Mouse (Mus musculus): ENCODE measurements around the gene Prrc2a.

Prrc2a gene

DNA sequence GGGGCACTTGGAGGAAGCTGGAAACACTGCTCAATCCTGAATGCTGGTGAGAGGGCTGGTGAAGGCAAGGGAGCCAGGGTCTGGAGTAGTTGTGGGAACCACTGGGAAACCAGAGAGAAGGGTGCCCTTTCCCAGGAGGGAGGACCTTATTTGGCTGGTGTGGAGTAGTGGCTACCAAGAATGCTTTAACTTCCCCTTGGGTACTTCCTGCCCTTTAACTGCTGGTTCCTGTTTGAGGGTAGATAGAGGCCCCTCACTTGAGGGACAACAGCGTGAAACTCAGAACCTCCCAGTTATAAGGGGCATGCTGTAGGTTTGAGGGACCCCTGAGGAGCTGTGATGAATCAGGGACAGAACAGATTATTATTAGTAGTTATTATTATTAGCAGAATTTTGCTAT is 24.5 kb upstream of the Prrc2a start:
- DNase-seq (ENCODE audit: low spot score), result no peak

DNA sequence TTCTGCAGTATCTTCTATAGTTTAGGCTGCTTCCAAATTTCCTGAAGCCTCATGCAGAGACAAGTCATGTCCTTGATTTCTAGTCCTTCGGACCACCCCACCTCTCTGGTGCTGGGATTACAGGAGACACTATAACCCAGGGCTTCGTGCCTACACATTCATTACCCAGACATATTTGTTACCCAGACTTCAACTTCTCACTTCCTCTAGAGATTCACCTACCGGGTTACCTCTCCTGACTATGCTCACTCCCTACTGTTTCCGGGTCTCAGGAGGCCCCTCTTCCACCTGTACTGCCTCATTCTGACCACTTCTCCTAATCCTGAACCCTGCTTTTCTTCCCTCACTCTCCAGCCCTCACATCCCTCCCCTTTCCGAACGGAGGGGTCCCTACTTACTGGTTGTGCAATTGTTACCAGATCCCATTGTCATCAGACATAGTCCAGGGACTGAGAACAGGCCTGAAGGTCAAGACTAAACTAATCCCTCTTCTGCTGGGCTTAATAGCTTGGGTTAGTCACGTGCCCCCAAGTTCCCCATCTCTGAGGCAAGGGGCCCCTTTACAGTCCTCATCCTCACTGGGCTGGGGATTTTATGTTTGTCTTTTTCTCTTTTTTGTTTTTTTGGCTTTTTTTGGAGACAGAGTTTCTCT is 23.4 kb upstream of the Prrc2a start, which contains the start of gene Lst1:
TSS of gene Lst1 (minus strand) at position 481 of the 652 bp plus-strand sequence.
- DNase-seq (ENCODE audit: low spot score), result no peak

GRCm38 (mm10) chr17:35187345-35187744 is 22.6 kb upstream of the Prrc2a start:
- no peak for DNase-seq (ENCODE audit: low spot score)

DNA sequence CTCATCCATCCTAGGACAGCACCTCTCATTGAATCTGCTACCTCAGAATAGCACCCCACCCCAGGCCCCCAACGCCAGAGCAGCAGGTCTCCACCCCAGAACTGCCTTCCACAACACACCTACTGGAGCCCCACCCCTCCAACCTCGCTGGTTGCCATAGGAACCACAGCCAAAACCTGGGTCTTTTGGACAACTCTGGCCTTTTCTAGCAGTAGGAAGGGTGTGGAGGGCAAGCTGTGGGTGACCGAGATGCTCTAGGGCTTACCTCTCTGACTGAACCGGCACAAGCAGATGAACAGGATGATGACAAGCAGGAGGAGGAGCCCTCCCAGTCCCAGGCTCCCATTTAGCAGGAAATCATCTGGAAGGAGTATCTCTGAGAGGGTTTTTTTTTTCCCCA is 22.0 kb upstream of the Prrc2a start:
- peak; percentile 48 for DNase-seq (ENCODE audit: low spot score)

DNA sequence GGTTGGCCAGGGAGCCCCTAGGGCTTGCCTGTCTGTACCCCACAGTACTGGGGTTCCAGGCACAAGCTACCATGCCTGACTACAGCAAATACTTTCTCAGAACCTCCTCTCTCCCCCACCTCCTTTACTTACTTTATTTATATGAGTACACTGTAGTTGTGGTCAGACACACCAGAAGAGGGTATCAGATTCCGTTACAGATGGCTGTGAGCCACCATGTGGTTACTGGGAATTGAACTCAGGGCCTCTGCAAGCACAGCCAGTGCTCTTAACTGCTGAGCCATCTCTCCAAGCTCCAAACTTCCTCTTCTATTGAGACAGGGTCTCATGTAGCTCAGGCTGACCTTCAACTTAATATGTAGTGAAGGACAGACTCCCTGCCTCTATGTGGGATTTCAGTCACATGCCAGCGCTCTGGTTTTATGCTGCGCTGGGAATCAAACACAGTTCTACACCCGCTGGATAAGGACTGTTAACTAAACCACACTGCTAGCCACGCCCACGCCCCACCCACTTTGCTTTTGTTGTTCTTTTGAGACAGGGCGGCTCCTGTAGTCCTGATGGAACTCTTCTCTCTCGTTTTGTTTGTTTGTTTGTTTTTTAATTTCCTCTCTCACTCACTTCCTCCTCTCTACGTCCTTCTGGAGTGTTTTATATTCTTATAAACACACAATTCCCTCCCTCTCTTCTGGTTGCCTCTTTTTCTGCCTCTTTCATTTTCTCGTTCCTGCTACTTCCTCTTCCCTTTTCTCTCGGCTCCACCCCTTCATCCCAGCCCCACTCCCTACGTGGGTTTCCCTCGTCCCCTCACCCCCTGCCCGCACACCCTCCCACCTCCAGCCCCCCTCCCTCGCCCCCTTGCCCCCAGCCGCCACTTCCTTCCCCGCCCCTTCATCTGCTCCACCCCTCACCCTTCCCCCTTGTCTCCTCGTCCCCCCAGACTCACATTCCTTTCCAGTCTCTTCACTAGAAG is 21.2 kb upstream of the Prrc2a start:
- peak; percentile 83 for DNase-seq (ENCODE audit: low spot score)

DNA sequence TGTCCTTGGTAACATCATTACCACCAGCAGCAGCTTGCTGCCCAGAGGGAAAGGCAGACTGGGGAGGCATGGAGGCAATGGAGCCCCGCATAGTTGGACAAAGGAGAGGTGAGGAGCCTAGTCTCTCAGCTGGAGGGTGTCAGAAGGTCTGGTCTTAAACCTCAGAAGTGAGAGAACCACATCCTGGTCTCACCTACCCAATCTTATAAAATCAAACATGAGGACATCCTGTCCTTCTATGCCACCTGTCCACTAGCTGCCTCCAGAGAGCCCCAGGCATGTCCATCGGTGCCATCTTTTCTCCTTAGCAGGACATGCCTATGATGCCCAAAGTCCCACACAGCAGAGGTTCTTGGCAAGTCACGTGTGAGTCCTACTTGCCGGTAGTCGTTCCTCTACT is 15.4 kb upstream of the Prrc2a start:
- DNase-seq (ENCODE audit: low spot score), result no peak

DNA sequence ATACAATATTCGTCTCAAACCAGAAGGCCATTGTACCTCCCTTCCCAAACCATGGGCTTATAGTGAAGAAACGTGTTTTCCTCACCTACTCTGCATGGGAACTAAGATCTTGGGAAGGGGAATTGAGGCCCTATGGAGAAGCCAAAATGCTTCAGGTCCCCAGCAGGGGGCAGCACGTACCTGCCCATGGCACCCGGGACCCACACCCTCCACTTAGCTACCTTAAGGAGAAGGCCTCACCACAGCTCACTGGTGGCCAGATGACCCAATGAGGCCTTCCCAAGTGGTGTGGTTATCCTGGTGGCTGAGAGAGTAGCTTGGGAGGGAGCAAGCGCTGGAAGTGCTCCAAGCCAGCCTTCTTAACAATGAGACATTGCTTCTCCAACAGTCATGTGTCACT is 13.8 kb upstream of the Prrc2a start:
- peak; percentile 85 for DNase-seq (ENCODE audit: low spot score)

- DNase-seq (ENCODE audit: low spot score), result no peak
Observed at GRCm38 (mm10) chr17:35175968-35176367, 11.3 kb upstream of the Prrc2a start, which contains the start of gene Aif1. TSS of gene Aif1 (minus strand) at chr17:35176068.

DNA sequence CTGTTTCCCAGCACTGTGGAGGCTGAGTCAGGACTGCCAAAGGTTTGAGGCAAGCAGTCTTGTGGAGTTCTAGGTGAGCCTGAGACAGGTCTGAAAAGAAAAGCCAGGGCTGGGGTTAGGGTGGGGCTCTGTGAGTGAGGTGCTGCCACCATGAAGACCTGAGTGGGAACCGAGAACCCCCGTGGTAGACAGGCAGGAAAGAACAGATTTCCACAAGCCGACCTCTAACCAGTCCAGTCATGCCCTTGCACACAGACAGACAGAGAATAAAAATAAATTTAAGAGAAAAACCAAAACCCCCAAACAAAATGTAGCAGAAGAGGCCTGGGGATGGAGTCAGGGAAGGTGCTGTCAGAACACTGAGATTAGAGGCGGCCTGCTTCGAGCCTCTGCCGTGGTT is 10.7 kb upstream of the Prrc2a start:
- no peak for DNase-seq (ENCODE audit: low spot score)

- DNase-seq (ENCODE audit: low spot score), result no peak
Observed at GRCm38 (mm10) chr17:35174201-35174977, 9.7 kb upstream of the Prrc2a start.

DNA sequence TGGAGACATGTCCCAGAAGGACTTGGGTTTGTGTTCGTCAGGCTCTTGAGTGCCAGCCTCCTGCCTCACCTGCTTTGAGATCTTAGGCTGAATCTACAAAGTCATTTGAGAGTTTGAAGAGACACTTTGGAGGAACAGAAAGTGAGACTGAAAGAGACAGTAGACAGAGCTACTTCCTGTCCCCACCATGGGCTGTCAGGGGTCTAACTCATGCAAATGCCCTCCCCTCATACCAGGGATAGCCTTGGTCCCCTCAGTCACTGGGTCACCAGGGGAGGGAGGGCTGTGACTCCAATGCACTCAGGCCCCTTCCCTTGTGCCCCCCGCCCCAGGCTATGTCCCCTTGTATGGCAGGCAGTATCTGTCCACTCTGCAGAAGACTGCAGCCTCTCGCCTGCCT is 8.6 kb upstream of the Prrc2a start:
- no peak for DNase-seq (ENCODE audit: low spot score)

DNA sequence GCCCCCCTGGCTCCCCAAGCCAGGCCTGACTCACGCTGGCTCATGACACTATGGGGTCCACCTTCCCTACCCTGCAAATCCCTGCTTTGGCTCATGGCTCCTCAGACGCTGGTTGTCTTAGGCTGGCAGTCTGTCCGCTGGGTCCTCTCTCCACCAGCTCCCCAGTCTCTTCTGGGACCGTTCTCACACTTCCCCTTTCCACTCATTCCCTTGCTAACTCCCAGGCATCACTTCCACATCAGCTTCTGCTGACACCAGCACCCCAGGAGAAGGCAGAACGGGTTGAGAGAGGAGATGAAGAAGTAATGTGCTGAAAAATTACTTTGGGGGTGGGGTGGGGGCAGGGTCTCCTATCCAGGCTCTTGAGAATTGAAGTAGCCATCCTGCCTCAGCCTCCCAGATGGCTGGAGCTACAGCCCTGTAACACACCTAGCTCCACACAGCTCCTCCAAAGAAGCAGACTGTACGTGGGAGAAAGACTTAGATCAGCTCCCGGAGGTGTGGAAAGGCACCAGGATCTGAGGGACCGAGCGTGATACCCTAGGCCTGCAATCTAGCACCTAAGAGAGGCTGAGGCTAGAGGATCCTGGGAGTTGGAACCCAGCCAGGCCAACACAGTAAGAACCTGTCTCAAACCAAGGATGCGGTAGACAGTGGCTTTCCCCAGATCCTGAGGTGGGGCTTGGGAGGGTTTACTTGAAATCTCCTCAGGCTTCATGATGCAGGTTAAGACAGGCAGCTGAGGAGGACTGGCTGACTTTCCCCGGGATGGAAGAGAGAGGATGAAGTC is 7.9 kb upstream of the Prrc2a start:
- DNase-seq (ENCODE audit: low spot score), result no peak

DNA sequence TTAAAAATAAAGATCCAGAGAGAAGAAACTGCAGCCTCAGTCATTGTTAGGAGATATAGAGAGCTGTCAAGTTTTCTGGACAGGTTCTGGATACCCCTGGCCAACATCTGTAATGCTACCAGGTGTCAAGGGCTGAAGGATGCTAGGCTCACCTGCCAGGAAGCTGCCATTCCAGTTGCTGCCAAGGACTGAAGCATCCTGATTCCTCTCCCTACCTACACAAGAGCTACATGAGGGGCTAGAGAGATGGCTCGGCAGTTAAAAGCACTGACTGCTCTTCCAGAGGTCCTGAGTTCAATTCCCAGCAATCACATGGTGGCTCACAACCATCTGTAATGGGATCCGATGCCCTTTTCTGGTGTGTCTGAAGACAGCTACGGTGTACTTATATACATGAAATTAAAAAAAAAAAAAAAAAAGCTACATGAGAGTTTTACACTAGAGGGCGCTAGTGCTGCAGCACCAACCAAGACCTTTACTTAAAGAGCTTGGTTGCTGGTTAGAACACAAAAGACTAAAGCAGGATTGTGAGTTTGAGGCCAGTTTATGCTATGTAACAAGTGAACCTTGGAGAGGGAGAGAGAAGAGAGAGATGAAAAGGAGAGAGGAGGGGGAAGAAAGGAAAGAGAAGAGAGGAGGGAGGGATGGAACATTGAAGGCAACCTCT is 4.0 kb upstream of the Prrc2a start:
- DNase-seq (ENCODE audit: low spot score), result peak; percentile 79

GRCm38 (mm10) chr17:35167794-35168193 is 3.1 kb upstream of the Prrc2a start:
- DNase-seq (ENCODE audit: low spot score), result no peak

DNA sequence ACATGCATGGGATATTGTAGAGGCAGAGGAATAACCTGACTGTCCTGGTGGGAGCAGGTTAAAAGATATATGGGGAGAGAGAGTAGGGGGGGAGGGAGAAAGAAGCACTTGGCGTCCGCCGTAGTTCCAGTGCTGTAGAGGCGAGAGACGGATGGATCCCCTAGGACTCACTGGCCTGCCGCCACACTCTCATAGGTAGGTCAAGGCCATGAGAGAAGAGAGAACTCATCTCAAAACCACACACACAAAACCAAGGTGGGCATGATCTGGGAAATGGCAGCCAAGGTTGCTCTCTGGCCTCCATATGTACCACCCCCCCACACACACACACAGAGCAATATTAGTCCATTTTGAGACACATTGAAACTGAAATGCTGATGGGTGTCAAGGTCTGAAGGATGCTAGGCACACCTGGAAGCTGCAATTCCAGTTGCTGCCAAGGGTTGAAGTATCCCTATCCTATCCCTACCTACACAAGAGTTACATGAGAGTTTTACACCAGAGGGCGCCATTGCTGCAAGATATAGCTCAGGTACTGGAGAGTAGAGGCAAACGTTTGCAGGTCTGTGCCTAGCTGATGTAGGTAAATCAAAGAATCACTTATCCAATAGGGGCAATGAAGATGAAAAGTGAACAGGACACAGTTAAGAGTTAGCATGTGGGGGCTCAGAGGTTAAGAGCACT is 1.8 kb upstream of the Prrc2a start:
- peak; percentile 87 for DNase-seq (ENCODE audit: low spot score)

DNA sequence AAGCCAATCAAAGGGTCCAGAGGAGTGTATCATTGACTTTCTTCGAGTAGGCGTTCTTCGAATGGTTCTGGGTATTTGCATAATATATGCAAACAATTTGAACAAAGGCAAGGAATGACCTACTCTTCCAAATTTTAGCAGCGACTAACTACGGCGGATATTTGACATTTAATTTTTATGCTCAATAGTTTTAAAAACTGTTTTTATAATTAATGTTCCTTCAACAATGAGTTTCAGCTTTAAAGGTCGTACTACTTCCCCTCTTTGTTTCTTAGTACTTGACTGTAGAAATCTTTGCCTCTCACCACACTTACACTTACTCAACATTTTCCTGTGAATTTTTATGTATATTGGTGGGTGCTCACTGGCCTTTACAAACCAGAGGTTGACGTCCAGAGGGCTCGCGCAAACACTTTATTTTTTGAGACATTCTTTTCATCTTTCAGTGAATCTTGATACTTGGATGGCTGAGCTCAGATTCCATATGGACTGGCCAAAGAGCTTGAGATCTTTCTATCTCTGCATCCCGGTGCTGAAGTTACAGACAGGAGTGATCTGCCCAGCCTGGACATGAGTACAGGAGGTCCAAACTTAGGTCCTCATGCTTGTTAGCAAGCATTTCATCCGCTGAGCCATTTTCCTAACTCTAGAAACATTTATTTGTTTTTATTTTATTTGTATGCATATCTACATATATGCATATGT is 906 bp upstream of the Prrc2a start:
- DNase-seq (ENCODE audit: low spot score), result no peak

DNA sequence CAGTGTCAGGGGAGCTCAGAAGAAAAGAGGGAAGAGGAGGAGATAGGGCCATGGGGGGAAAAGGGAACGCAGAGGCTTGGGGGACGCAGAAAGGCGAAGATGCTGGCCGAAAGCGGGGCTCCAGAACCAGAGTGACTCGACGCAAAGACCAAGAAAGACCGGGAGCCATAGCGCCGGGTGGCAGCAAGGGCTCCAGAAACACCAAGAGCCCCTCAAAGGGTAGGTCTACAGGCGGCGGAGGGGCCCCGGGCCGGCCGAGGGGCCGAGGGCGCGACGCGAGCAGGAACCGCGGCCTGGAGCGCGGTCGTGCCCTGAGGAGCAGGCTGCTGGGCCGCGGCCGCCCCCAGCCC is 504 bp downstream of the Prrc2a start:
- no peak for DNase-seq (ENCODE audit: low spot score)

GRCm38 (mm10) chr17:35163326-35164081 is 1.2 kb downstream of the Prrc2a start:
- no peak for DNase-seq (ENCODE audit: low spot score)

- no peak for DNase-seq (ENCODE audit: low spot score)
Observed at GRCm38 (mm10) chr17:35162730-35163129, 2.0 kb downstream of the Prrc2a start.

Data from embryo, embryonic 10 days (tissue).